Mouse (Mus musculus): ENCODE measurements around the gene Qser1. TPM values are rescaled to one million over a fixed set of nuclear protein-coding genes. Genes with fewer than 3 reads are reported as not detected.
A peak's percentile ranks its signal among the peaks of the same experiment; 100 is the strongest.

The Qser1 gene
- polyA plus RNA-seq, 1 experiment from 2014 or later = 9.3 TPM

- Histone ChIP-seq H3K27ac (replicated peaks) (0 out of 2 replicates have a peak overlapping the region, but pooled peaks have one; percentile 17), H3K27me3 (ENCODE audit: low read depth, poor library complexity, severe bottlenecking) (peaks cover 9% of the 10 kb centered on the region; the same call in 1 of the 2 replicates), H3K36me3 (no peaks in the 10 kb centered on the region), H3K4me3 (no peak overlapping the region), H3K9me3 (replicated peaks) (no peaks in the 10 kb centered on the region), H3K4me1 (peaks cover 38% of the 10 kb centered on the region)
- 30% methylated on average over 15 of the region's 15 CpGs for WGBS
- no peak for DNase-seq (ENCODE audit: low spot score)
These were observed 102.3 kb downstream of the Qser1 start for GRCm38 (mm10) chr2:104714254-104714691.

GRCm38 (mm10) chr2:104712486-104712809 lies 104.1 kb downstream of the Qser1 start:
- Histone ChIP-seq H3K4me3 (peak overlapping the region; percentile 91), H3K9me3 (replicated peaks) (no peaks in the 10 kb centered on the region), H3K4me1 (peaks cover 38% of the 10 kb centered on the region), H3K27ac (replicated peaks) (peak overlapping the region; percentile 98), H3K36me3 (peaks cover 10% of the 10 kb centered on the region; the same call in 1 of the 2 replicates), H3K27me3 (ENCODE audit: low read depth, poor library complexity, severe bottlenecking) (peaks cover 9% of the 10 kb centered on the region; the same call in 1 of the 2 replicates)
- DNase-seq (ENCODE audit: low spot score) = no peak
- 6% methylated on average over 7 of the region's 7 CpGs for WGBS

GRCm38 (mm10) chr2:104711585-104712485 lies 104.7 kb downstream of the Qser1 start, which contains the start of gene Tcp11l1:
Gene Tcp11l1 (minus strand): TSS chr2:104712169.
- peaks cover 38% of the 10 kb centered on the region for H3K4me1 ChIP-seq
- under 1% methylated on average over 97 of the region's 99 CpGs for WGBS
- peaks cover 9% of the 10 kb centered on the region; the same call in 1 of the 2 replicates for H3K27me3 ChIP-seq (ENCODE audit: low read depth, poor library complexity, severe bottlenecking)
- H3K9me3 ChIP-seq (replicated peaks) = no peaks in the 10 kb centered on the region
- peaks cover 10% of the 10 kb centered on the region; the same call in 1 of the 2 replicates for H3K36me3 ChIP-seq
- H3K27ac ChIP-seq (replicated peaks) = peak within 1 kb of the TSS; percentile 98
- H3K4me3 ChIP-seq = peak within 1 kb of the TSS; percentile 91
- DNase-seq (ENCODE audit: low spot score) = peak; percentile 78

GRCm38 (mm10) chr2:104710670-104711370 lies 105.7 kb downstream of the Qser1 start:
- Histone ChIP-seq H3K4me1 (peaks cover 38% of the 10 kb centered on the region), H3K9me3 (replicated peaks) (no peaks in the 10 kb centered on the region), H3K27me3 (ENCODE audit: low read depth, poor library complexity, severe bottlenecking) (peaks cover 9% of the 10 kb centered on the region; the same call in 1 of the 2 replicates), H3K4me3 (peak overlapping the region; percentile 91), H3K36me3 (peaks cover 13% of the 10 kb centered on the region), H3K27ac (replicated peaks) (peak overlapping the region; percentile 98)
- DNase-seq (ENCODE audit: low spot score) = no peak
- WGBS = 32% methylated on average over 6 of the region's 6 CpGs

- whole genome bisulfite sequencing = 78% methylated on average over 6 of the region's 6 CpGs
- Histone ChIP-seq H3K4me1 (peaks cover 38% of the 10 kb centered on the region), H3K4me3 (no peak overlapping the region)
These were observed 106.7 kb downstream of the Qser1 start for GRCm38 (mm10) chr2:104709786-104710337.

More at GRCm38 (mm10) chr2:104709786-104710337, 106.7 kb downstream of the Qser1 start:
- Histone ChIP-seq H3K9me3 (replicated peaks) (no peaks in the 10 kb centered on the region), H3K27me3 (ENCODE audit: low read depth, poor library complexity, severe bottlenecking) (peaks cover 9% of the 10 kb centered on the region; the same call in 1 of the 2 replicates), H3K27ac (replicated peaks) (no peak overlapping the region), H3K36me3 (peaks cover 21% of the 10 kb centered on the region)
- no peak for DNase-seq (ENCODE audit: low spot score)

Other genes starting within 250 kb of the Qser1 start
- gene Cstf3, start 226.2 kb downstream of the Qser1 start, polyA plus RNA-seq (2016; fragmentation: Nextera tagmentation; extraction: Ambion mirVana) = 94.5 and 100 TPM in 2 replicates
- gene Tcp11l1, start 104.6 kb downstream of the Qser1 start, polyA plus RNA-seq (2016; fragmentation: Nextera tagmentation; extraction: Ambion mirVana) = 58.3 and 58.7 TPM in 2 replicates
- not detected in 2 replicates for gene Pin1rt1, start 100.4 kb downstream of the Qser1 start, polyA plus RNA-seq (2016; fragmentation: Nextera tagmentation; extraction: Ambion mirVana)
- 3.5 TPM in 2 replicates for gene Depdc7, start 73.9 kb downstream of the Qser1 start, polyA plus RNA-seq (2016; fragmentation: Nextera tagmentation; extraction: Ambion mirVana)
- 0.35 and 0.93 TPM in 2 replicates for gene Prrg4, start 33.1 kb upstream of the Qser1 start, polyA plus RNA-seq (2016; fragmentation: Nextera tagmentation; extraction: Ambion mirVana)
- 4.4 and 5.2 TPM in 2 replicates for gene Ccdc73, start 51.0 kb upstream of the Qser1 start, polyA plus RNA-seq (2016; fragmentation: Nextera tagmentation; extraction: Ambion mirVana)
- gene Eif3m, start 200.3 kb upstream of the Qser1 start, polyA plus RNA-seq (2016; fragmentation: Nextera tagmentation; extraction: Ambion mirVana) = 285 and 314 TPM in 2 replicates

All from midbrain, embryonic 10.5 days (tissue).